Mouse (Mus musculus) heart, embryonic 11.5 days (tissue): ENCODE measurements around the gene Asb8. TPM values are rescaled to one million over a fixed set of nuclear protein-coding genes. Genes with fewer than 3 reads are reported as not detected.

Source experiments
- ATAC-seq: fragments of 200-750 bp; cut with Nextera tagmentation; replicated peaks from 2 replicates; pipeline ENCODE4 v1.8.0; 2017; ENCODE audit warnings: moderate library complexity; ENCODE audit not compliant: insufficient number of reproducible peaks, low FRiP score, low TSS enrichment
- H3K27ac ChIP-seq: fragments of 300-500 bp; sonication (generic); 2 replicates; pipeline ENCODE4 v1.5.1; 2014; ENCODE audit warnings: mild to moderate bottlenecking, low read depth, low read length
- H3K27me3 ChIP-seq: fragments of 300-500 bp; sonication (generic); 2 replicates; pipeline ENCODE4 v1.6.1; 2014; ENCODE audit warnings: mild to moderate bottlenecking, low read length, mixed read lengths; ENCODE audit not compliant: control insufficient read depth, insufficient read depth
- H3K36me3 ChIP-seq: fragments of 300-500 bp; sonication (generic); 2 replicates; pipeline ENCODE4 v1.6.1; 2014; ENCODE audit warnings: mild to moderate bottlenecking, low read length, moderate library complexity, mixed read lengths; ENCODE audit not compliant: control insufficient read depth, insufficient read depth
- H3K4me1 ChIP-seq: fragments of 300-500 bp; sonication (generic); 2 replicates; pipeline ENCODE4 v1.6.1; 2014; ENCODE audit warnings: low read length; ENCODE audit not compliant: control insufficient read depth, insufficient read depth
- H3K4me2 ChIP-seq: fragments of 300-500 bp; sonication (generic); 2 replicates; pipeline ENCODE4 v1.6.1; 2014; ENCODE audit warnings: mild to moderate bottlenecking, moderate library complexity
- H3K4me3 ChIP-seq: fragments of 300-500 bp; sonication (generic); 2 replicates; pipeline ENCODE4 v1.5.1; 2014; ENCODE audit warnings: low read depth, low read length
- H3K9ac ChIP-seq: fragments of 300-500 bp; sonication (generic); 2 replicates; pipeline ENCODE4 v1.6.1; 2014; ENCODE audit warnings: mild to moderate bottlenecking, low read depth, low read length, moderate library complexity
- H3K9me3 ChIP-seq: fragments of 300-500 bp; sonication (generic); replicated peaks from 2 replicates; pipeline ENCODE4 v1.6.1; 2016; ENCODE audit warnings: low read length; ENCODE audit not compliant: control insufficient read depth
- WGBS: fragments of 180-500 bp; shearing (Covaris S2); extraction: QIAGEN DNeasy Blood & Tissue Kit; methylation state at CpG from one replicate; pipeline ENCODE4 v1.1.7; 2014; ENCODE audit not compliant: insufficient replicate concordance; 5-methylcytosine and 5-hydroxymethylcytosine counted together
- polyA plus RNA-seq: library from polyadenylated mRNA; unstranded; fragments of >200 nt; fragmentation: Nextera tagmentation; extraction: Ambion mirVana; gene quantifications from 2 replicates; pipeline ENCODE4 v1.2.1, GENCODE M21; 2014

Gene Asb8
- polyA plus RNA-seq, 1 experiment from 2014 or later = 81.7 TPM

GRCm38 (mm10) chr15:98092372-98093120 lies 72.9 kb downstream of the Asb8 start, which contains the start of gene Pfkm:
Pfkm (plus strand) TSS chr15:98092589.
- under 1% methylated on average over 26 of the region's 30 CpGs for WGBS
- Histone ChIP-seq H3K9me3 (no peaks in the 10 kb centered on the region), H3K27ac (peak within 1 kb of the TSS; percentile 98), H3K27me3 (no peaks in the 10 kb centered on the region), H3K36me3 (no peaks in the 10 kb centered on the region), H3K9ac (peak within 1 kb of the TSS; percentile 96), H3K4me3 (peak within 1 kb of the TSS; percentile 94), H3K4me1 (peaks cover 8% of the 10 kb centered on the region), H3K4me2 (peak within 1 kb of the TSS; percentile 77)
- no peak; the same call in 1 of the 2 replicates for ATAC-seq

GRCm38 (mm10) chr15:98091841-98092240 lies 73.6 kb downstream of the Asb8 start:
- Histone ChIP-seq H3K27ac (no peak overlapping the region), H3K36me3 (no peaks in the 10 kb centered on the region), H3K4me3 (peak overlapping the region; percentile 94), H3K9ac (peak overlapping the region; percentile 30; the same call in 1 of the 2 replicates), H3K4me1 (peaks cover 8% of the 10 kb centered on the region), H3K4me2 (peak overlapping the region; percentile 77), H3K9me3 (no peaks in the 10 kb centered on the region), H3K27me3 (no peaks in the 10 kb centered on the region)
- no peak for ATAC-seq
- WGBS = 39% methylated on average over 4 of the region's 4 CpGs

GRCm38 (mm10) chr15:98089421-98090183 lies 75.8 kb downstream of the Asb8 start:
- 74% methylated on average over 9 of the region's 9 CpGs for WGBS
- peaks cover 8% of the 10 kb centered on the region; the same call in 1 of the 2 replicates for H3K36me3 ChIP-seq
- no peak overlapping the region for H3K4me3 ChIP-seq
- H3K27ac ChIP-seq = no peak overlapping the region
- H3K27me3 ChIP-seq = no peaks in the 10 kb centered on the region
- ATAC-seq = no peak
- no peaks in the 10 kb centered on the region for H3K9me3 ChIP-seq
- no peak overlapping the region for H3K9ac ChIP-seq
- peaks cover 8% of the 10 kb centered on the region for H3K4me1 ChIP-seq
- H3K4me2 ChIP-seq = no peak overlapping the region

GRCm38 (mm10) chr15:98088889-98089288 lies 76.5 kb downstream of the Asb8 start:
- H3K36me3 ChIP-seq = peaks cover 8% of the 10 kb centered on the region; the same call in 1 of the 2 replicates

More at GRCm38 (mm10) chr15:98088889-98089288, 76.5 kb downstream of the Asb8 start:
- no peaks in the 10 kb centered on the region for H3K9me3 ChIP-seq
- H3K27me3 ChIP-seq = no peaks in the 10 kb centered on the region
- H3K4me1 ChIP-seq = peaks cover 8% of the 10 kb centered on the region
- ATAC-seq = no peak
- no peak overlapping the region for H3K27ac ChIP-seq
- WGBS = 83% methylated on average over 1 of the region's 1 CpGs
- H3K4me3 ChIP-seq = no peak overlapping the region
- no peak overlapping the region for H3K9ac ChIP-seq
- H3K4me2 ChIP-seq = no peak overlapping the region

Other genes with a start within 250 kb of the Asb8 start
- 30.1 and 34.9 TPM in 2 replicates for gene Tmem106c, start 201.4 kb downstream of the Asb8 start, polyA plus RNA-seq
- gene Col2a1, start 160.9 kb downstream of the Asb8 start, polyA plus RNA-seq = 61.9 and 80.7 TPM in 2 replicates
- gene Pfkm, start 73.0 kb downstream of the Asb8 start, polyA plus RNA-seq = 49.3 and 68.3 TPM in 2 replicates
- 24.3 and 25.1 TPM in 2 replicates for gene Senp1, start 71.9 kb downstream of the Asb8 start, polyA plus RNA-seq
- 1.2 and 1.3 TPM in 2 replicates for gene Ccdc184, start 1.5 kb upstream of the Asb8 start, polyA plus RNA-seq
- gene Olfr288, start 29.9 kb upstream of the Asb8 start, polyA plus RNA-seq = not detected in 2 replicates
- gene Gm44579, start 55.4 kb upstream of the Asb8 start, polyA plus RNA-seq = not detected in 2 replicates
- gene Olfr287, start 55.4 kb upstream of the Asb8 start, polyA plus RNA-seq = not detected in 2 replicates
- not detected in 2 replicates for gene Olfr286, start 68.8 kb upstream of the Asb8 start, polyA plus RNA-seq
- not detected in 2 replicates for gene H1fnt, start 91.7 kb upstream of the Asb8 start, polyA plus RNA-seq
- gene Zfp641, start 130.5 kb upstream of the Asb8 start, polyA plus RNA-seq = 0.92 and 1.3 TPM in 2 replicates
- gene Olfr285, start 151.7 kb upstream of the Asb8 start, polyA plus RNA-seq = not detected in 2 replicates
- not detected in 2 replicates for gene Olfr284, start 175.4 kb upstream of the Asb8 start, polyA plus RNA-seq
- not detected in 2 replicates for gene Olfr283, start 215.3 kb upstream of the Asb8 start, polyA plus RNA-seq